Mouse (Mus musculus) yolk sac, embryonic 10.5 days (tissue): ENCODE data around the gene Zfp72.
A peak's percentile ranks its signal among the peaks of the same experiment; 100 is the strongest.

Experiments used
- DNase-seq: peaks from one replicate; pipeline ENCODE4 v3.0.0-alpha.2; 2017; ENCODE audit warnings: low spot score

Gene Zfp72

DNA sequence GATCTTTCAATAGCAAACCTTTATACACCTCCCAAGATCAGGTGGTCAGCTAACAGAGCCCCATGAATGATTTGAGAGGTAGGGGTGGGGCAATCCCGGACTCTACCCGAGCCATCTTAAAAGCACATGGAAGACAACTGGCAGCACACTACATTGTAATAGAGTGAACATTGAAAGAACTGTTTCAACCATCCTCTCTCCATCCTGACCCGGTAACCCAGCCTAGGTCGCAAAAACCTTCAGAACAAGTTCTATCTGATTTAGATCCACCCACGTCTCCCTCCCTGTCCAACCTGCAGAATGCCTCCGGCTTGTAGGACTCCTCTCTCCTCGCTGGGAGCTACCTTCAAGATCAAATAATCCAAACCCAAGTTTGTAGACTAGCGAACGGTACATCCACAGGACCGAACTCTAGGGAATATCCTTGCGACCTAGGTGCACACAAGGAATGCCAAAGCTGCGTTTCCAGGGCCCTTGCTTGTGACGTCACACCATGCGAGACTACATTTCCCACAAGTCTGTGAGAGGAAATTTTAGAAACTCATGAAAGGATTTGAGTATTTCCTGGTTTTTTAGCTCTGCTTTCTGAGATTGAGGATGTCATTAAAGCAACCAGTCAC is at the start of gene Zfp72:
Gene Zfp72, minus strand, starts transcription at position 466 of the 620 bp plus-strand sequence.
- DNase-seq: peak; percentile 68

DNA sequence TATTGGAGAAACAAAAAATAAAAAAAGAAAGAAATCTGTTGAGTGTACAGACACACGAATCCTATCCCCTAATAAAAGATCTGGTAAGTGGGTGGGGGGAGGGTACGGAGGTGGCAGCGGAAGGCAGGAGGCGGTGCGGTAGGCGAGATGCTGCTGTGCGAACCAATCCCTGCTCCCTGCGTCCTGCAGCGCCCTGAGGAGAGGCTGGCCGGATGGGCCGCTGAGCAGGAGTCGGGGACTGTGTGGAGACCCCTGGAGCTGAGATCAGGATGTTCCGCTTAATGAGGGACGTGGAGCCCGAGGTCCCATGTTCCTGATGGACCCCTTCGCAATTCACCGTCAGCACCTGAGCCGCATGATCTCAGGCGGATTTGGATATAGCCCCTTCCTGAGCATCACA is 49.3 kb upstream of the Zfp72 start:
- DNase-seq: no peak

DNA sequence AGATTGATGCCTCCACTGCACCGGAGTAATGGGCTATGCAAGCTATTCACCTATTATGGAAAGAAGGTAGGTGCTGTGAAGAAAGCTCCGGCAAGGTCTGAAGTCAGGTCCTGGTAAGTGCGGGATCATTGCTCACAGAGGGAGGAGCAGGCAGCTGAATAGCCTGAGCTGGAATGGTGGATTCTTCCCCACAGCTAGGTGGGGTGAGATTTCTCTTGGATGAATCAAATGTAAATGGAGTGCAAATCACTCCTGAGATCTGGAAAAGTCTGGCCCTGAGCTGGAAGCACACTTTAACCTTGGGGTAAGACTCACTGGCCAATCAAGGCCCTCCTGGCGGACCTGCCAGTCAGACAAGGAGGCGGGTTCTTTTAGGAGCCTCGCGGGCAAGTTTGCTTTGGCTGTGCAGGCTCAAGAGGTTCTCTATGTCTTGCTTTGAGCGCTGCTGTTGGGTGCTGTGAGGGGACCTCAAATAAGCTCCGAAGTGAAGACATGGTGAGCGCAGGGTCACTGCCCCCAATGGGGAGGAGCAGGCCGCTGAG is 8.7 kb upstream of the Zfp72 start, which contains the start of gene Ftl1-ps1:
Gene Ftl1-ps1, plus strand, starts transcription at position 397 of the 542 bp plus-strand sequence.
- peak; percentile 27 for DNase-seq

DNA sequence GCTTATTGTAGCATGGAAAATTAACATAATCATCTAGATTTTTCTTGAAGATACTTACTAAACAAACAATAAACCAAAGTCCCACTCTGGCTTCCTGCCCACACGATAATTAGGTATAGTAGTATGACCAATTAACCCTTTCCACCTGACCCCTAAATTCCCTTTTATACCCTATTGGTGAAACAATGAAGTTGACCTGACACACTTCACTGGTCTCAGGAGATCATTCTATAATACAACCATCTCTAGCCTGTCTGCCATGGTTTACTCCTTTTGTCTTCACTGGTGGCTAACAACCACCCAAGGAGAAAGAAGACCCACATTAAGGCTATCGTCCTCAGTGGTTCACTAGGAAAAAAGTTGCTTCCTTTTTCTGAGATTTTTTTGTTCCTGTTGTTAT is 520 bp upstream of the Zfp72 start:
- DNase-seq: no peak

DNA sequence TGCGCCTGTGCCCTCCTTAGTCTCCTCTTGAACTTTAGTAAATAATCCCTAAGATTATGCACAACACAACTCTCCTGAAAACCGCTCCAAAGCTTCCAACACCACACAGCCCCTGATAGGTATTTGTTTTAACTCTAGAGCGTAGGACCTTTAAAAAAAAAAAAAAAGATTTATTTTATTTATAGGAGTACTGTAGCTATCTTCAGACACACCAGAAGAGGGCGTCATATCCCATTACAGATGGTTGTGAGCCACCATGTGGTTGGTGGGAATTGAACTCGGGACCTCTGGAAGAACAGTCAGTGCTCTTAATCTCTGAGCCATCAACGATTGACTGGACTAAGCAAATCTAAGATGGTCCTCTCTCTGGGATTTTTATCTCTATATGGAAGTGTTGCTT is 906 bp downstream of the Zfp72 start:
- no peak for DNase-seq

DNA sequence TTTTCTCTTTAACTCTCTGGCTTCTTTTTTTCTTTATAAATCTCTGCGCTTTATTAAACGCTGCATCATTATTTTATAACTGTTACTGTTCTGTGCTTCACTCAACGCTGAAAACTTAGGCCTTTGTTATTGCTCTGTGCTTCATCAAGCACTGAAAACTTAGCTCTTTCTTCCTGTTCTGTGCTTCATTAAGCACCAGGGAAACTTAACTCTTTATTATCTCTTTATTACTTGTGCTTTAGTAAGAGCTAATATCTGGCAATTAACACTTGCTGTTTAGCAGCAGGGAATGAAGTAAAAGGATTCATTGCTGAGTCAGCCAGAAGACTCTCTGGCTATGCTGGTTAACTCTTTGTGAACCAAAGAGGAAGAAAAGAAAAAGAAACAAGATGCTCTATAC is 8.3 kb downstream of the Zfp72 start:
- DNase-seq: no peak

DNA sequence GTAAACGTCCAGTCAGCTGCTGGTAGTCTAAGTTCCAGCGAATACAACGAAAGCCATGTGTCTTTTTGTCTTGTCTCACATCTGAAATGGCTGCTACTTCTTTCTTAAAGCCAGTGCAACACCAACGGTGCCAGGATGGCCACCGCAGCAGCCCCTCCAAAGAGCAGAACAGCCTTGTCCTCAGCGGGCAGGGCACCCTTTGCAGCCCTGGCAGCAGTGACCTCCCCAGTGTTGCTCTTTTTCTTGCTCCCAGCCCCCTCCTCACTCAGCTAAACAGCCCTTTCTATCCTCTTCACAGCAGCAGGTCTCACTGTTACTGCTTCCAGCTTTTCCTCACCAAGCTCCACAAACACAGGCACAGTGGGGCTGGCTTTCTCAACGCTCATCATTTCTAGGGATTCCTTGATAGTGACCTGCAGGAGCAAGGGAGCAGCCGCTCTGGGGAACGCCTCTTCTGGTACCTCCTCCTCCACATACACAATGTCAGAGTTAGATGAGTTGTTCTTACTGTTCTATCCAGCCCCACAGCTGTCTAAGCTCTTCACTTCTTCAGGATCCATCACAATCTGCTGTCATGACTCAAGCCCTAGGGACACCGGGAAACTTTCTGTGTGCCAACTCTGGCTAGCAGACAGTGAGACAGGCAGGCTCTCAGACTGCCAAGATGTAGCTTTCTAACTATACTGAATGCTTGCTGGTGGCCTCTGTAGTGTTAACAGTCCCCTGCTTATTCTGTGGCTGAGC is 8.9 kb downstream of the Zfp72 start:
- no peak for DNase-seq

DNA sequence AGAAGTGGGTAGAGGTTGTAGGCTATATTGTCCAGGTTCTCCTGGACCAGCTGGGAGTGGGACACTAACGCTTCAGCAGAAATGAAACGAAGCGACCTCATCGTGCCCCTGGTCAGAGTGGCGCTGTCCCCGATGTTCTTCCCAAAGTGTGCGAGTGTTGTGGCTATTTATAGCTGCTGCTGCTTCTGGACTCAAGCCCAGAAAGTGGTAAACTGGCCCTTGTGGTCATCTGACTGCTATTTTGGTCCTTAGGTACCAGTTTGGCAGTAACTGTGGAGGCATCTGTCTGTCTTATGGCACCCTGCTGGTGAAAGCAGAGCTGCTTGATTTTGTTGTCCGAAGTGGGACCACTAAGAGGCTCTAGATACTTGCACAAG is 26.8 kb downstream of the Zfp72 start, which contains the start of gene Lrrc14b:
Gene Lrrc14b, minus strand, starts transcription at position 147 of the 377 bp plus-strand sequence.
- no peak for DNase-seq

DNA sequence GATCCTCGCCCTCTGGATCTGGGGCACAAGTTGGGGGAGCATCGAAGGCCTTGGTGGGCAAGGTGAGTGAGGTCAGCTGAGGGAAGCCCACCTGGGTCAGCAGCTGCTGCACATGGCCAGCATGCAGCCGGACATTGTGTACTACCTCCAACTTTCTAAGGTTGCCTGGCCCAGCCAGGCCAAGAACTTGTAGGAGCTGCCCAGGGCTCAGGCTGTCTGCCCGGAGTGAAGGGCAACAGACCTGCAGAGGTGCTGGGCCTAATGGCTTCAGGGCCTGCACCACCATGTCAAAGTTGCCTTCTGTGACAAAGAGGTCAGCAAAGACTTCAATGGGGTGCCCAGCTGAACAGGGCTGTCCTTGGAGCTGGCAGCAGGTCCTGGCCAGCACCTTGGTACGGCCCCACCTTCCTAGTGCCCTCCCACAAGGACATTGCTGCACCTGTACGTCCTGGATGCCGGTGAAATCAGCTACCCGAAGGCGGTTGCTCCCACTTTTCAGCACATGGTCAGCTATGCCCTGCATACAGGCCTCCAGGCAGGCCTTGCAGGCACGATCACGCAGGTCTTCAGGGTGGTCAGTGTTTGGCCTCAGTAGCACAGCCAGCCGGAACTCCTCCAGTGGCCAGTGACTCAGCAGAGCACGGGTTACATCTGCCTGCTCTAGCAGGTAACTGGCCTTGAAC is 27.3 kb downstream of the Zfp72 start:
- no peak for DNase-seq

DNA sequence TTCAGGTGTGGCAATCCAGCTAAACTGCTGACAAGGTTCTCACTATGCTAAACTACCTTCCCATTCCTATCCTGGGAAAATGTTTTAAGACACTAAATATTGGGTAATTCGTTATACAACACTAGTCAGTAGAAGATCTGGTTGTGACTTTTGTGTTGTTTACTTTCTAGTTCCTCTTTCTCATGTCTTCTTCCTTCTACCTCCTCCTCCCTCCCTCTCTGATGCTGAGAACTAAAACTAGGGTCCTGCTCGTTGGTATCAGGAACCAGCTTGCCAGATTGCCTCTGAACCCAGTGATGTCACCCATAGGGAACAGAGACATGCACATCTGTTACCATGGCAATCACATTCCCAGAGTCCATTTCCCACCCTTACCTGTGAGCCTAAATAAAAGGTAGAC is 28.4 kb downstream of the Zfp72 start:
- DNase-seq: no peak

DNA sequence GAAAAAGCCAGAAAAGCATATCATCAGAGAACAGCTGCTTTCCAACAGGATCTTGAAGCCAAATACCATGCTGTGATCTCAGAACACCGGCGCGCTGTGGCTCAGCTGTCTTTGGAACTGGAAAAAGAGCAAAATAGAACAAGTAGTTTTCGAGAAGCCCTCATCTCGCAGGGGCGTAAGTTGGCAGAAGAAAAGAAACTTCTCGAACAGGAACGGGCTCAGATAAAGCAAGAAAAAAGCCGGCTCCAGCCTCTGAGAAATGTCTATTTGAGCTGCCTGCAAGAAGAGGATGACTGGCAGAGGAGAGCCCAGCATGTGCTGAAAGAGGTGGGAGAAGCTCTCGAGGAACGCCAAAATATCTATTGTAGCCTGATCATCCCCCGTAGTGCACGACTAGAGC is 34.1 kb downstream of the Zfp72 start:
- DNase-seq: no peak

DNA sequence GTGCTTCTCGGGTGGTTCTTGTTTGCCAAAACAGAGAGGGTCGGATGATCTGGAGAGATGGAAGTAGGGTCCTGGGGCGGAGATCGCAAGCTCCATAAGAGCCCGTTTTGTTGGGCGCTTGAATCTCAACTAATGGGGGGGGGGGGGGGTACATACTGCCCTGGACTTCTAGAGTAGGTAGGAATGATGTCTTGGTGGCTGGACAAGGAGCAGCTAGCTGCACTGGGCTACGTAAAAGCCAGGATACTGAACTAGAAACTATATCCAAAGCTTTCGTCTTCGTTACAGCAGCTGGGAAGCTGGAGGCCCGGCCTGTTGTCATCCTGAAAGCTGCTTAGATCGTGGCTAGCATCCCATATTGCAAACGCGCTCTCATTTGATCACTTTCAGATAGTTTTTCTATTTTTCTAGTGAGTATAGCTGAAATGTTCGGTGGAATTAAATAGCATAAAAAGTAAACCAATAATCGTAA is 40.2 kb downstream of the Zfp72 start:
- DNase-seq: no peak

DNA sequence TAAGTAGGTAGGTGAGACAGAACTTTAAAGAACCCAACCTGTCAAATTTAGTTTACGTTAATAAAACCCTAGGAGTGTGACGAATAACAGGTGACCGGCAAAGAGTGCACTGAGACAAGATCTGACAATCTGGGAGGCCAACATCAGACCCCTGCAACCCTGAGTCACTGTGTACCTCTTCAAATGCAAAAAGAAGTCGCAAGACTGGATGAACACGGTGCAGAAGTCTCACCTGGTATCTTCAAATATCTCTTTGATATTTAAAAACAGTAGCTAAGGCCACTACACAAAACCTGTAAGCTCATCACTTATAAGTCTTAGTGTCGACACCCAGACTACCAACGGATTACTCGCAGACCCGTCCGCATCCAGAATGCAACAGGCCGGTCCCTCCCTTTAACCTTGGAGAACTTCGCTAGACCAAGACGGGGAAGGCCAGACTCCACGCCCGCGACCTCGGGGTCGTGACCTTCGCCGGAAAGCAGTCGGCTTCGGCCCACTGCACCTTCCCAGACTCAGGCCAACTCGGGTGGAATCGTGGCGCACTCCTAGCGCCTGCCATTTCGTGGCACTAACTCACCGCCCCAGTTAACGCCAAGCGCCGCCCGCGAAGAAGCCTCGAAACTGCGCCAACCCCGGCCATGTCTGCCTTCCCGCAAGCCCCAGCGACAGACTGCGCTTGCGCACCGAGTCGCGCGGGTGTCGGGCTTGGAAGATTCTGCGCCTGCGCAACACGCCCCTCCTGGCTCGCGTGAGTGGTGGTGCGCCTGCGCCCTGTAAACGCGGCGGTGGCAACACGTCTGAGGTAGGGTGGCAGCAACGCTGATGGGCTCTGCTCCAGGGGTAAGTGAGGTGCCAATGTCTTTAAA is 40.8 kb downstream of the Zfp72 start, which contains the start of the genes Sdha and Ccdc127:
Gene Sdha, minus strand, starts transcription at position 715 of the 869 bp plus-strand sequence.
Gene Ccdc127, plus strand, starts transcription at position 744 of the 869 bp plus-strand sequence.
- peak; percentile 96 for DNase-seq

DNA sequence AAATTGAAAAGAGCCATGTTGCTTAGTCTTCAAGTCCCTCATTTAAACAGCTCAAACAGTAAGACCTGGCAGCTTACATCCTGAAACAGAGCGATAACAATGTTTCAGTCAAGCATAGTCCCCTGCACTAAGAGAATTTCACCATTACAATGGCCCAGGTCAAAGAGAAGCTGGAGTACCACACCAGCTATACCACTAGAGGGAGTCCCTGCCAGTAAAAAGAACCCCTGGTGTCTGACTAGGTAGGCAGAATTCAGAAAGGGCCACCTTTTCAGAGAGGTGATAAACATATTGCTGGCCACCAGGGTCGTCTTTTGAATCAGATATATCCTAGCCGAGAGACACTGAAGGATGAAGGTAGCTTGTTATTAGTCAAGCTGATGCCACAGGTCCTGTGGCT is 49.6 kb downstream of the Zfp72 start:
- DNase-seq: peak; percentile 9

DNA sequence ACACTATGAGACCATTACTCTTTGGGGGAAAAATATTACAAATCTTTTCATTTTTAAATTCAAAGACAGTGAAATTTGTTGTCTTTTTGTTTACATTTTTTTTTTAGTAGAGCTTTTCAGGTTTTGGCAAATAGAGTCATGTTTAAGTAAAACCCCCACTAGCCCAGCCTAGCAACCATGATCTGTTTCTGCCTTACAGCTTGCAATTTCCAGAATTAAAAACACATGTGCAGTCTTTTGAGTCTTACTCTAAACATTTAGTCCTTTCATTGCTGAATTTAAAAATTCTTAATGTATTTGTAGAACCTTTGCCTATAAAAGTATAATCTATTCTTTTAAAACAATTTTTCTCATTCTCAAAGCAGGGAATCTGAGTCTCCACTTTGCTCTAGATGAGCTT is 61.3 kb downstream of the Zfp72 start:
- DNase-seq: no peak
